In genomic region chr5:45121751-45122280, GRCm38 (mm10) we compare ENCODE assay signal across 11 mouse cellular contexts.
"Had no signal": no experiment of that assay in that cellular context is flagged by ENCODE, and none has a peak within 500 bp of the region (broad histone marks: within the 10 kb centered on the region; RNA-seq: fewer than 3 reads in every experiment).

No protein-coding gene starts in this region.

- H3K27me3 ChIP-seq: limb, embryonic 12.5 days; liver, embryonic 15.5 days; midbrain, embryonic 15.5 days; neural tube, embryonic 12.5 days had no signal

- H3K4me3 ChIP-seq: limb, embryonic 12.5 days; liver, embryonic 15.5 days; midbrain, embryonic 15.5 days; neural tube, embryonic 12.5 days had no signal

- DNase-seq: kidney, postnatal 10 days; kidney, postnatal 4 days; lung, adult 2 months; lung, postnatal 4 days; thymus, postnatal 36 days had no signal

- H3K36me3 ChIP-seq: limb, embryonic 12.5 days; liver, embryonic 15.5 days; midbrain, embryonic 15.5 days; neural tube, embryonic 12.5 days had no signal

- H3K27ac ChIP-seq: limb, embryonic 12.5 days; liver, embryonic 15.5 days; midbrain, embryonic 15.5 days; neural tube, embryonic 12.5 days; stomach, postnatal 0 days had no signal

- ATAC-seq: lung, postnatal 0 days; midbrain, embryonic 15.5 days had no signal

- H3K9me3 ChIP-seq: limb, embryonic 12.5 days; liver, embryonic 15.5 days; midbrain, embryonic 15.5 days; neural tube, embryonic 12.5 days had no signal

- H3K4me1 ChIP-seq: liver, embryonic 15.5 days; midbrain, embryonic 15.5 days; neural tube, embryonic 12.5 days had no signal
